Mouse (Mus musculus) heart, postnatal 0 days (tissue): Measurements from ENCODE around the gene Timm17b. TPM values are rescaled to one million over a fixed set of nuclear protein-coding genes. Genes with fewer than 3 reads are reported as not detected.

Experiments
- ATAC-seq: fragments of 200-750 bp; cut with Nextera tagmentation; 2 replicates; pipeline ENCODE4 v1.8.0; 2017; ENCODE audit warnings: low read depth, moderate number of reproducible peaks, moderate library complexity; ENCODE audit not compliant: insufficient read depth
- DNase-seq: peaks from one replicate; pipeline ENCODE4 v3.0.0-alpha.2; 2016; ENCODE audit warnings: low spot score
- H3K27ac ChIP-seq: fragments of 300-500 bp; sonication (generic); 2 replicates; pipeline ENCODE4 v1.5.1; 2014; ENCODE audit warnings: low read depth, mild to moderate bottlenecking
- H3K27me3 ChIP-seq: fragments of 300-500 bp; sonication (generic); 2 replicates; pipeline ENCODE4 v1.6.1; 2014; ENCODE audit warnings: low read length, mixed read lengths; ENCODE audit not compliant: control insufficient read depth, insufficient read depth
- H3K36me3 ChIP-seq: fragments of 300-500 bp; sonication (generic); replicated peaks from 2 replicates; pipeline ENCODE4 v1.6.1; 2014; ENCODE audit warnings: low read length, mixed read lengths; ENCODE audit not compliant: control insufficient read depth, insufficient read depth
- H3K4me1 ChIP-seq: fragments of 300-500 bp; sonication (generic); 2 replicates; pipeline ENCODE4 v1.6.1; 2014; ENCODE audit warnings: antibody characterized with exemption; ENCODE audit not compliant: control insufficient read depth, insufficient read depth
- H3K4me2 ChIP-seq: fragments of 300-500 bp; sonication (generic); 2 replicates; pipeline ENCODE4 v1.6.1; 2014; ENCODE audit warnings: low read depth, mild to moderate bottlenecking, low read length, moderate library complexity
- H3K4me3 ChIP-seq: fragments of 300-500 bp; sonication (generic); 2 replicates; pipeline ENCODE4 v1.5.1; 2014; ENCODE audit warnings: low read depth, low read length
- H3K9ac ChIP-seq: fragments of 300-500 bp; sonication (generic); replicated peaks from 2 replicates; pipeline ENCODE4 v1.6.1; 2014; ENCODE audit warnings: low read depth, low read length, mixed read lengths
- H3K9me3 ChIP-seq: fragments of 300-500 bp; sonication (generic); replicated peaks from 2 replicates; pipeline ENCODE4 v1.6.1; 2016; ENCODE audit warnings: low read length; ENCODE audit not compliant: control insufficient read depth
- CTCF ChIP-seq: IDR thresholded peaks from 2 replicates; pipeline ENCODE4 v1.5.1; 2016; ENCODE audit warnings: antibody characterized with exemption, control low read depth, low read depth
- EP300 ChIP-seq: IDR thresholded peaks from 2 replicates; pipeline ENCODE4 v1.6.1; 2016; ENCODE audit warnings: antibody characterized with exemption, low read depth
- WGBS: fragments of 180-500 bp; shearing (Covaris S2); extraction: QIAGEN DNeasy Blood & Tissue Kit; methylation state at CpG from one replicate; pipeline ENCODE4 v1.1.7; 2014; 5-methylcytosine and 5-hydroxymethylcytosine counted together
- polyA plus RNA-seq: library from polyadenylated mRNA; unstranded; fragments of >200 nt; fragmentation: Nextera tagmentation; extraction: Ambion mirVana; gene quantifications from 2 replicates; pipeline ENCODE4 v1.2.1, GENCODE M21; 2015
- total RNA-seq: library from RNA; depleted of rRNA; stranded (reverse); fragments of >200 nt; gene quantifications from 2 replicates; pipeline ENCODE4 v1.2.3, GENCODE M21; 2014; ENCODE audit warnings: low replicate concordance

Gene Timm17b
- total and polyA plus RNA-seq, 2 experiments from 2014 or later, result 37.7 to 91.3 TPM

DNA sequence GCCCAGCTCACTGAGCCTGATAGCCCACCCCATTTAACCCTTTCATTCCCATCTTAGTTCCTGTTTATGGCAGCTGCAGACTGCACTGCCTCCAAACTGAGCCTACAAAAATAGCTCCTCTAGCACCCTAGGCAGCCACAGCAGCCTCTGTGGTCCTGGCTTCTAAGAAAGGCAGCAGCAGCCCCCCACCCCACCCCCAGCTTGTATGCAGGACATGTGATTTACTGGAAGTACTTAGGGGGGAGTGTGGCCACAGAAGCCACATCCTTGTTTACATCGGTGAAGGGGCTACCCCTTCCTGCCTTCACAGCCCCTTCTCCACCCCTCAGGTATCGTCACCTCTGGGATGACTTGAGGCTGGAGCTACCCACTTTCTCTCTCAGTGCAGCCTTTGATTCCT is 33.8 kb upstream of the Timm17b start:
- no peak overlapping the region for H3K27ac ChIP-seq
- H3K36me3 ChIP-seq, result peaks cover 12% of the 10 kb centered on the region
- no peak overlapping the region for H3K4me3 ChIP-seq
- DNase-seq (no peak), ATAC-seq (no peak)
- no peak overlapping the region for H3K4me2 ChIP-seq
- TF ChIP-seq CTCF, result no peak
- TF ChIP-seq EP300, result no peak
- no peak overlapping the region for H3K9ac ChIP-seq
- no peaks in the 10 kb centered on the region for H3K9me3 ChIP-seq
- 56% methylated on average over 2 of the region's 2 CpGs for WGBS
- no peaks in the 10 kb centered on the region for H3K4me1 ChIP-seq
- no peaks in the 10 kb centered on the region for H3K27me3 ChIP-seq

DNA sequence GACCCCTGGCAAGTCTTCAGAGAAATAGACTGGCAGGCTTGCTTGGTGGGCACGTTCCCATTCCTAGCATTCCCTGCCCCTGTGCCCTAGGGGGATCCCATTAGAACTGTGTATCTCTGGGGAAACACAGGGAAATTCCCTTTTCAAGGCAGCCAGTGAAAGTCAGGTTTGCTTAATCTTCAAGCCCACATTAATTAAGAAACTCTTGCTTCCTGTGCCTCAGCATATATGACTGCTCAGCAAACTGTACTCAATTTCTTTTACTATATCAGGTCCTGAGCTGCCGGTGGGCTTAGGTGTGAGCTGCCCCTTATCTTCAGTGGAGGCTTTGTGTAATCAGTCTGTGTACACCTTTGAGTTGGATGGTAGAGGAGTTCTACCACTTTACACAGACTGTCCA is 33.4 kb upstream of the Timm17b start:
- H3K4me2 ChIP-seq, result no peak overlapping the region
- no peak for ATAC-seq
- H3K9me3 ChIP-seq, result no peaks in the 10 kb centered on the region
- H3K4me3 ChIP-seq, result no peak overlapping the region
- no peak overlapping the region for H3K27ac ChIP-seq
- H3K36me3 ChIP-seq, result peaks cover 12% of the 10 kb centered on the region
- WGBS, result 68% methylated on average over 2 of the region's 2 CpGs
- no peak overlapping the region for H3K9ac ChIP-seq
- no peaks in the 10 kb centered on the region for H3K4me1 ChIP-seq
- TF ChIP-seq CTCF, result no peak
- TF ChIP-seq EP300, result no peak
- no peak for DNase-seq
- H3K27me3 ChIP-seq, result no peaks in the 10 kb centered on the region

DNA sequence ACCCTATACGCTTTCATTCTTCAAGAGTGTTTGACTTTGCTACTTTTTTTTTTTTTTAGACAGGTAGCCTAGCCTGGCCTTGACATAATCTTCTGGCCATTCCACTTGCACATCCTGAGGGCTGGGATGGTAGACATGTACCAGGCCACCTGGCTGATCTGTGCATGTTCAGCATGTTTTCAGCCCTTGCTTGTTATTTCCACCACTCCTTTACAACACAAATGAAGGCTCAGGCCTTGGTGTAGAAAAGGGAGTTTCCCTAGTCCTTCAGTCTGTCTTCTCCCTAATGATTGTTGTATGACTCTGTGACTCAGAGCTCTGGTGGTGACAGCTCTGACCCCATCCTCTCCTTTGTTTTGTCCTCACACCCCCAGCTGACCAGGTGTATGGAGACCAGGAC is 32.0 kb upstream of the Timm17b start:
- no peak overlapping the region for H3K4me2 ChIP-seq
- H3K9me3 ChIP-seq, result no peaks in the 10 kb centered on the region
- no peak overlapping the region for H3K9ac ChIP-seq
- H3K4me3 ChIP-seq, result no peak overlapping the region
- TF ChIP-seq EP300, result no peak
- TF ChIP-seq CTCF, result no peak
- DNase-seq, result no peak
- no peaks in the 10 kb centered on the region for H3K27me3 ChIP-seq
- WGBS, result 93% methylated on average over 1 of the region's 1 CpGs
- H3K4me1 ChIP-seq, result no peaks in the 10 kb centered on the region
- no peak overlapping the region for H3K27ac ChIP-seq
- H3K36me3 ChIP-seq, result peaks cover 20% of the 10 kb centered on the region
- ATAC-seq, result no peak

DNA sequence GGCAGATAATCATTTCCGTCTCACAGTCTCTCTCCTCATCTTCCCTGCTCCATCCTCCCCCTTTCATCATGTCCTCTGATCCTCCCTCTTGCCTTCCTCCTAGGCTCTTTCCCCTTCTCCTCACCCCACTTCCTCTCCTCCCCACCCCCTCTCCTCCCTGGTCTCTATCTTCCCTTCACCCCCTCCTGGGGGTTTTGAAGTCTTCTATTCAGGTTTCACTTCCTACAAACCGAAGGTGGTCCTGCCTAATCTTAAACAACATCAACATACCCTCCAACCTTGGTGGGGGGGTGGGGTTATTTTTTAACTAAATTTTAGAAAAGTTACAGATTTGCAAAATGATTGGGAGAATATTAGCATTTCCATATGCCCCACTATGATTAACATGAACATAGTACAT is 30.7 kb upstream of the Timm17b start:
- Histone ChIP-seq H3K36me3 (peaks cover 21% of the 10 kb centered on the region), H3K9me3 (no peaks in the 10 kb centered on the region), H3K9ac (no peak overlapping the region), H3K4me2 (no peak overlapping the region), H3K27me3 (no peaks in the 10 kb centered on the region), H3K4me3 (no peak overlapping the region), H3K27ac (no peak overlapping the region), H3K4me1 (no peaks in the 10 kb centered on the region)
- ATAC-seq, result no peak
- TF ChIP-seq CTCF (no peak), EP300 (no peak)
- WGBS, result 54% methylated on average over 2 of the region's 2 CpGs
- DNase-seq, result no peak

DNA sequence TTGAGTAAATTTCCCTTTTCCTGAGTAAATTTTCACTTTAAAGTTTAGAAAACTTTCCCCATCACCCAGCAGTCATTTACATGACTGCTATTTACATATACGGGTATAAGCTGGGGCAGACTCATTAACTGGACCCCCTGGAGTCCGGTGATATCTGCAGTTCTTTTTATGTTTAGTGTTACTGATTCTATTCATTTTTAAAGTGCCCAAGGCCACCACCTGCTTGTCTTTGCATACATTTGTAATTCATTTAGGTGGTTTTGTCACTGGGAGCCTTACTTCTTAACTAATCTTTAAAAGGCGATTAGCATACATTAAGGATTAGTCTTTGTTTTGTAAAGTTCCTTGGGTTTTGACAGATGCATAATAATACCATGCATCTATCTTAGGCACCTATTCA is 29.3 kb upstream of the Timm17b start:
- no peak overlapping the region for H3K27ac ChIP-seq
- H3K9ac ChIP-seq, result no peak overlapping the region
- peaks cover 33% of the 10 kb centered on the region for H3K36me3 ChIP-seq
- no peak for ATAC-seq
- H3K27me3 ChIP-seq, result no peaks in the 10 kb centered on the region
- no peak overlapping the region for H3K4me2 ChIP-seq
- no peaks in the 10 kb centered on the region for H3K4me1 ChIP-seq
- TF ChIP-seq EP300 (no peak), CTCF (no peak)
- H3K9me3 ChIP-seq, result no peaks in the 10 kb centered on the region
- no peak for DNase-seq
- WGBS, result 52% methylated on average over 3 of the region's 3 CpGs
- no peak overlapping the region for H3K4me3 ChIP-seq

DNA sequence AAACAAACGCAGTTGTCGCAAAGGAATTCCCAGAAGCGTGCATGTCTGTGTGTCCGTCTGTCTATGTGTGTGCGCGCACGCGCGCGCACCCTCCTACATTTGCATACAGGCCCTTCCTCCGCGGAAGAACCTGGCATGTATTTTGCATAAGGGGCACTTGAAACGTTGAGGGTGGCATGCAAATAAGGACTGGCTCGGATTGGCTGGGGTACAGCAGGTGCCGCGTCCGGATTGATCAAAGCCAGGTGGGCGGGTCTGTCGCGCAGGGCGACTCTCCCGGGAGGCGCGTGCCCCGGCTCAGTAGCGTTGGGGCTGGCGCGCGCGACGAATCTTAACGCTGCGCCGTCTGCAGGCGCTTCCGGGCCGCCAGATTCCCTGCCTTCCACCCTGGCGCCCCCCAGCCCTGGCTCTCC is 21.1 kb upstream of the Timm17b start, which contains the start of gene Pim2:
Pim2 (plus strand) TSS at position 256 of the 413 bp plus-strand sequence.
- no peak for TF ChIP-seq CTCF
- TF ChIP-seq EP300, result no peak
- Histone ChIP-seq H3K36me3 (peaks cover 13% of the 10 kb centered on the region; the same call in 1 of the 2 replicates), H3K27me3 (no peaks in the 10 kb centered on the region), H3K9me3 (no peaks in the 10 kb centered on the region), H3K9ac (peak within 1 kb of the TSS; percentile 33), H3K27ac (no peak within 1 kb of the TSS), H3K4me3 (peak within 1 kb of the TSS; percentile 50), H3K4me2 (peak within 1 kb of the TSS; percentile 85), H3K4me1 (0 out of 2 replicates have a peak, but pooled peaks cover 5% of the 10 kb centered on the region)
- DNase-seq (peak; percentile 71), ATAC-seq (peak; percentile 92)
- WGBS, result 12% methylated on average over 37 of the region's 38 CpGs
